Mouse (Mus musculus) MEL (cell line): Measurements from ENCODE around the gene Sostdc1. TPM values are rescaled to one million over a fixed set of nuclear protein-coding genes. Genes with fewer than 3 reads are reported as not detected.

ENCODE experiments used
- DNase-seq: peaks from one replicate; pipeline ENCODE4 v3.0.0; 2011; ENCODE audit warnings: low read depth, low spot score
- H3K27ac ChIP-seq: 2 replicates; pipeline ENCODE4 v1.5.1; 2012; ENCODE audit warnings: low read depth, mild to moderate bottlenecking, control low read depth, low read length, moderate library complexity; ENCODE audit not compliant: control insufficient read depth
- H3K27me3 ChIP-seq, 2 experiments: fragments of 150-350 bp in 1 of 2; sonication (generic) in 1 of 2; 2 replicates each; pipeline ENCODE4 v1.6.1; 2012; ENCODE audit warnings: low read length in 2 of 2, mild to moderate bottlenecking in 2 of 2, improper control_type of control experiment in 1 of 2, moderate library complexity in 1 of 2; ENCODE audit not compliant: insufficient read depth in 2 of 2, control insufficient read depth in 1 of 2
- H3K36me3 ChIP-seq, 2 experiments: 2 replicates each; pipeline ENCODE4 v1.6.1; 2012 to 2014; ENCODE audit warnings: low read length in 2 of 2, improper control_type of control experiment in 1 of 2, inconsistent platforms in 1 of 2, mild to moderate bottlenecking in 1 of 2; ENCODE audit not compliant: insufficient read depth in 2 of 2, control insufficient read depth in 1 of 2
- H3K4me1 ChIP-seq, 2 experiments: fragments of 150-350 bp in 1 of 2; sonication (generic) in 1 of 2; 2 replicates each; pipeline ENCODE4 v1.6.1; 2012; ENCODE audit warnings: low read length in 2 of 2, improper control_type of control experiment in 1 of 2, mild to moderate bottlenecking in 1 of 2; ENCODE audit not compliant: insufficient read depth in 2 of 2, control insufficient read depth in 1 of 2
- H3K4me3 ChIP-seq, 2 experiments: fragments of 150-350 bp in 1 of 2; sonication (generic) in 1 of 2; 2 replicates each; pipeline ENCODE4 v1.5.1; 2012; ENCODE audit warnings: low read depth in 2 of 2, low read length in 2 of 2, mild to moderate bottlenecking in 2 of 2, moderate library complexity in 2 of 2, control low read depth in 1 of 2, improper control_type of control experiment in 1 of 2; ENCODE audit not compliant: control insufficient read depth in 1 of 2, insufficient read depth in 1 of 2
- H3K79me2 ChIP-seq: 2 replicates; pipeline ENCODE4 v1.6.1; 2012; ENCODE audit warnings: mild to moderate bottlenecking, low read length, moderate library complexity; ENCODE audit not compliant: control insufficient read depth, poor library complexity, insufficient read depth
- H3K9ac ChIP-seq: 2 replicates; pipeline ENCODE4 v1.6.1; 2012; ENCODE audit warnings: low read depth, mild to moderate bottlenecking, control low read depth, low read length, moderate library complexity; ENCODE audit not compliant: control insufficient read depth, poor library complexity, severe bottlenecking
- H3K9me3 ChIP-seq: fragments of 150-350 bp; sonication (generic); replicated peaks from 2 replicates; pipeline ENCODE4 v1.6.1; 2012; ENCODE audit warnings: mild to moderate bottlenecking, low read length, improper control_type of control experiment, moderate library complexity; ENCODE audit not compliant: insufficient read depth
- CHD1 ChIP-seq: IDR thresholded peaks from 2 replicates; pipeline ENCODE4 v1.6.1; 2012; ENCODE audit warnings: low read depth, mild to moderate bottlenecking, inconsistent platforms, low read length, improper control_type of control experiment
- CTCF ChIP-seq, 3 experiments: IDR thresholded peaks in 2 of 3; conservative IDR thresholded peaks in 1 of 3; 2 replicates each; pipeline ENCODE4 v1.5.1; 2011 to 2012; ENCODE audit warnings: low read length in 3 of 3, low read depth in 2 of 3, mild to moderate bottlenecking in 2 of 3, improper control_type of control experiment in 1 of 3, inconsistent platforms in 1 of 3, mixed read lengths in 1 of 3, moderate library complexity in 1 of 3; ENCODE audit not compliant: control insufficient read depth in 1 of 3, insufficient read depth in 1 of 3, poor library complexity in 1 of 3, severe bottlenecking in 1 of 3
- ELF1 ChIP-seq: IDR thresholded peaks from 2 replicates; pipeline ENCODE4 v1.6.1; 2014; ENCODE audit warnings: low read depth, mild to moderate bottlenecking, inconsistent platforms, low read length, improper control_type of control experiment, moderate library complexity
- EP300 ChIP-seq, 2 experiments: IDR thresholded peaks; 2 replicates each; pipeline ENCODE4 v1.6.1; 2011; ENCODE audit warnings: improper control_type of control experiment in 2 of 2, low read length in 2 of 2, low read depth in 1 of 2, mild to moderate bottlenecking in 1 of 2
- GABPA ChIP-seq: IDR thresholded peaks from 2 replicates; pipeline ENCODE4 v1.6.1; 2012; ENCODE audit warnings: low read depth, mild to moderate bottlenecking, inconsistent platforms, low read length, improper control_type of control experiment, moderate library complexity
- GATA1 ChIP-seq: IDR thresholded peaks from 2 replicates; pipeline ENCODE4 v1.6.1; 2011; ENCODE audit warnings: low read depth, low read length, improper control_type of control experiment
- HCFC1 ChIP-seq: IDR thresholded peaks from 2 replicates; pipeline ENCODE4 v1.6.1; 2012; ENCODE audit warnings: low read depth, mild to moderate bottlenecking, inconsistent platforms, low read length, improper control_type of control experiment, moderate library complexity
- JUND ChIP-seq: IDR thresholded peaks from 2 replicates; pipeline ENCODE4 v1.6.1; 2011; ENCODE audit warnings: low read depth, mild to moderate bottlenecking, improper control_type of control experiment, low read length
- MAX ChIP-seq: IDR thresholded peaks from 2 replicates; pipeline ENCODE4 v1.6.1; 2011; ENCODE audit warnings: low read length, improper control_type of control experiment
- MAZ ChIP-seq: IDR thresholded peaks from 2 replicates; pipeline ENCODE4 v1.6.1; 2012; ENCODE audit warnings: low read depth, mild to moderate bottlenecking, inconsistent platforms, low read length, improper control_type of control experiment
- MYB ChIP-seq: IDR thresholded peaks from 2 replicates; pipeline ENCODE4 v1.6.1; 2011; ENCODE audit warnings: mild to moderate bottlenecking, low read depth, low read length, improper control_type of control experiment
- NRF1 ChIP-seq: IDR thresholded peaks from 2 replicates; pipeline ENCODE4 v1.6.1; 2014; ENCODE audit warnings: low read depth, mild to moderate bottlenecking, inconsistent platforms, low read length, improper control_type of control experiment, moderate library complexity; ENCODE audit not compliant: poor library complexity, insufficient read depth, severe bottlenecking
- POLR2AphosphoS2 ChIP-seq: IDR thresholded peaks from 2 replicates; pipeline ENCODE4 v1.6.1; 2011; ENCODE audit warnings: low read length, improper control_type of control experiment
- TCF12 ChIP-seq: IDR thresholded peaks from 2 replicates; pipeline ENCODE4 v1.6.1; 2014; ENCODE audit warnings: low read depth, mild to moderate bottlenecking, inconsistent platforms, low read length, improper control_type of control experiment, moderate library complexity
- UBTF ChIP-seq: IDR thresholded peaks from 2 replicates; pipeline ENCODE4 v1.6.1; 2012; ENCODE audit warnings: low read depth, mild to moderate bottlenecking, inconsistent platforms, low read length, improper control_type of control experiment, moderate library complexity, borderline replicate concordance; ENCODE audit not compliant: insufficient read depth
- USF2 ChIP-seq, 2 experiments: IDR thresholded peaks; 2 replicates each; pipeline ENCODE4 v1.6.1; 2011 to 2012; ENCODE audit warnings: improper control_type of control experiment in 2 of 2, low read length in 2 of 2, borderline replicate concordance in 1 of 2, inconsistent platforms in 1 of 2, low read depth in 1 of 2, mild to moderate bottlenecking in 1 of 2; ENCODE audit not compliant: insufficient read depth in 1 of 2
- ZC3H11A ChIP-seq: IDR thresholded peaks from 2 replicates; pipeline ENCODE4 v1.6.1; 2012; ENCODE audit warnings: low read depth, mild to moderate bottlenecking, inconsistent platforms, low read length, improper control_type of control experiment
- ZKSCAN1 ChIP-seq: IDR thresholded peaks from 2 replicates; pipeline ENCODE4 v1.6.1; 2012; ENCODE audit warnings: low read depth, mild to moderate bottlenecking, inconsistent platforms, low read length, improper control_type of control experiment, moderate library complexity
- ZMIZ1 ChIP-seq: IDR thresholded peaks from 2 replicates; pipeline ENCODE4 v1.6.1; 2012; ENCODE audit warnings: low read depth, mild to moderate bottlenecking, inconsistent platforms, low read length, improper control_type of control experiment, moderate library complexity
- ZNF384 ChIP-seq: IDR thresholded peaks from 2 replicates; pipeline ENCODE4 v1.6.1; 2012; ENCODE audit warnings: low read depth, mild to moderate bottlenecking, inconsistent platforms, low read length, improper control_type of control experiment
- polyA plus RNA-seq, 2 experiments: library from polyadenylated mRNA; stranded (reverse) in 1 of 2; unstranded in 1 of 2; fragments of >175 nt in 1 of 2; fragments of >200 nt in 1 of 2; gene quantifications; 2 replicates each; pipeline versions ENCODE4 v1.2.1 to v1.2.4; 2012; ENCODE audit warnings: low replicate concordance in 2 of 2, low read depth in 1 of 2; ENCODE audit not compliant: insufficient read length in 2 of 2, insufficient read depth in 1 of 2, missing spikeins in 1 of 2
- total RNA-seq: library from RNA; depleted of rRNA; stranded (reverse); fragments of 300-350 nt; gene quantifications from 2 replicates; pipeline ENCODE4 v1.2.3, GENCODE M21; 2012

Sostdc1 gene
- total and polyA plus RNA-seq, 3 experiments: not detected

DNA sequence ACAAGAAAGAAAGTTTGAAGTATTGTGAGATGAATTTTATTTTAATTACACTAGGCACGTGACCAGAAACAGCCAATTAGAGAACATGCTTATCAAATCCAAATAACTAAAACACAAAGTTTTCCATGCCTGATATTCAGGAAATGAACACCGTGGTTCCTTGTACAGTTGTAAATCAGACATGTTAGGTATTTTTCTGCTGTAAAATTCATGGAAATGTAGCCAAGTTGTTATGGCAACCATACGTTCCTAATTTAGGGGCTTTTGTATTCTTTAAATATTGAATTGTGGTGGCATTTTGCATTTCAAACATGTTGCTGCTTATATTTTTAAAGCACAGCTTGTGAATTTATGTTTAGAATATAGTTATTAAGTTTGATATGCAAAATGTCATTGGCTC lies 2.1 kb downstream of the Sostdc1 start:
- H3K27me3 ChIP-seq: peaks cover 0 to 2% of the 10 kb centered on the region in 2 experiments; a peak in 1 of 4 replicates
- H3K9ac ChIP-seq: no peak overlapping the region
- H3K4me3 ChIP-seq: no peak overlapping the region
- TF ChIP-seq CHD1: no peak
- TF ChIP-seq GABPA: no peak
- TF ChIP-seq ZKSCAN1: no peak
- TF ChIP-seq NRF1: no peak
- TF ChIP-seq MYB: no peak
- TF ChIP-seq TCF12: no peak
- TF ChIP-seq ZNF384: no peak
- TF ChIP-seq GATA1: no peak
- no peak for TF ChIP-seq ZC3H11A
- no peak for TF ChIP-seq UBTF
- no peak for TF ChIP-seq USF2 (IDR thresholded peaks at IDR 0.05; ENCODE audit: borderline replicate concordance in 1 of 2, insufficient read depth in 1 of 2, low read depth in 1 of 2, low read length in 2 of 2)
- TF ChIP-seq POLR2AphosphoS2: no peak
- TF ChIP-seq ZMIZ1: no peak
- TF ChIP-seq MAZ: no peak
- no peak for TF ChIP-seq EP300 (IDR thresholded peaks at IDR 0.05; ENCODE audit: low read depth in 1 of 2, low read length in 2 of 2)
- no peak for TF ChIP-seq ELF1
- TF ChIP-seq CTCF (IDR thresholded peaks at IDR 0.05 in 2 of 3, conservative IDR thresholded peaks at IDR 0.05 in 1 of 3; ENCODE audit: control insufficient read depth in 1 of 3, insufficient read depth in 1 of 3, low read depth in 2 of 3, low read length in 3 of 3, poor library complexity in 1 of 3, severe bottlenecking in 1 of 3): no peak
- TF ChIP-seq MAX: no peak
- no peak for TF ChIP-seq HCFC1
- no peak for TF ChIP-seq JUND
- no peak for DNase-seq
- no peaks in the 10 kb centered on the region for H3K9me3 ChIP-seq
- no peaks in the 10 kb centered on the region for H3K79me2 ChIP-seq
- no peaks in the 10 kb centered on the region for H3K4me1 ChIP-seq
- no peak overlapping the region for H3K27ac ChIP-seq
- no peaks in the 10 kb centered on the region for H3K36me3 ChIP-seq
